Mouse (Mus musculus): ENCODE measurements around the gene Tdg.

DNA sequence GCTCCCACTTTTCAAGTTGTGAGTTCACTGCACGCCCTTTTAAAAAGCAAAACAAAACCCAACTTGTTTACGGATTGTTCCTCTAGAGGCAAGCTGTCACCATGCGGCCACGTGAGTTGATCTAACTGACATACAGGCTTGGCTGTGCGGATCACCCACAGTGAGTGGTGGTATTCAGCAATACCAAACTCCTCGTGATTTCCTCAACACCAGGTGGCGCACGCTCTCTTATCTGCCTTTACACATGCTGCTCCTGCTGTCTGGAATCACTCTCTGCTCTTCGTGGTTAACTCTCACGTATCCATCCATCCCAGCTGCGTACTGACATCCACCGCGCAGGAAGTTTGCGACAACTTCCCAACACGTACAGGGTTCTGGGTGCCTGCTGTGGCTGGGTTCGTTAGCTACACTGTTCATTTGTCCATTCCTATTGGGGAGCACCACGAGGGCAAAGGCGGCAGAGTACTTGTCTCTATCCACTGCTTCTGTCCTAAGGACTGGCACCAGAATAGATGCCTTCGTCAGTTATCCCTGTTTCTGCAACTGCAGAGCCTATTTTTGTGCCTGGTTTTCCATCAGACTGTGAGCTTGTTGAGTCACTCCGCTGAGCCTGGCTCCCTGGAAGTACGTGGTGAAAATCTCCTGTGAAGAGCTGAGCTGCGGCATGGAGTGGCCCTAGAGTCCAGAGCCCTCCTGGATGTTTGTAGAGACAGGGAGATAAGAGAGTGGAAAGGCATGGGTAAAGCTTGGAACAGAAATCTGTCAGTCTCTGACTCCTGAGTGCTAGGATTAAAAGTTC, 37.0 kb downstream of the Tdg start:
- TF ChIP-seq CTCF (IDR thresholded peaks at IDR 0.05; ENCODE audit: borderline replicate concordance, insufficient read depth, low read length) (peak; percentile 91; the same call in 1 of the 2 replicates), POLR2A (IDR thresholded peaks at IDR 0.05; ENCODE audit: low read depth, low read length) (no peak)
